Mouse (Mus musculus) spleen, postnatal 0 days (tissue): Measurements from ENCODE around the gene Myg1. TPM values are rescaled to one million over a fixed set of nuclear protein-coding genes. Genes with fewer than 3 reads are reported as not detected.

Source experiments
- polyA plus RNA-seq: library from polyadenylated mRNA; unstranded; fragments of >200 nt; fragmentation: Nextera tagmentation; extraction: Ambion mirVana; gene quantifications from 2 replicates; pipeline ENCODE4 v1.2.1, GENCODE M21; 2015

Myg1 gene
- polyA plus RNA-seq = 53.5 and 57.2 TPM in 2 replicates

GRCm38 (mm10) chr15:102331610-102332015, at the start of gene Myg1:
Myg1 (plus strand) TSS chr15:102331709.

DNA sequence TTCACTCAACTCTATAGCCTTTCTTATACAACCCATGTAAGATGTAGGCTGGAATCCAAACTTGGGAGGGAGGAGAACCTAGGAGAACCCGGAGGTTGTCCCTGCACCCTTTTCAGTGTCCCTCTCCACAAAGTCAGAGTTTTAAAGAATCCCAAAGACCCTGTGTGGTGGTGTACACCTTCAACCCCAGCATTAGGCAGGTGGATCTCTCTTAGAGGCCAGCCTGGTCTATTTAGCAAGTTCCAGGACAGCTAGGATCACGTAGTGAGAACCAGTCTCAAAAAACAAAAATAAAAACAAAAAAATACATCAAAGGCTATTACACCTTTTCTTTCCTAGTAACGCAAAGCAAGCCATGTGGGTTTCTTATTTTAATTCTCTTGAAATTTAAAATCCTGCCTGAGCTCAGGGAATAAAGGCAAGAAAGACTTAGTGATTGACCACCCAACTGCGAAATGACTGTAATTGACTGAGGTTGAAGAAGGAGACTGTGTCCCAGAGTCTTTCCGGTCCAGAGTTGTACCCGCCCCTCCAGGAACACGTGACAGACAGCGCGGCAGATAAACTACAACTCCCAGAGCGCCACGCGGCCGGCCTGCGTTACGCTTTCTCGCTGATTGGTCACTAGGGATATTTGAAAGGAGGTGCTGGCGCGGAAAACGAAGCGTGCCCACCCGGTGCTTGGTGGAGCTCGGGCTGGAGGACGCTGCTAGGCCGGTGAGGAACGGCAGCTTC, 35.7 kb upstream of the Myg1 start, which contains the start of gene Espl1:
Gene Espl1, plus strand, starts transcription at position 634 of the 735 bp plus-strand sequence.

GRCm38 (mm10) chr15:102326022-102326576, 5.4 kb upstream of the Myg1 start, which contains the start of gene Pfdn5:
Pfdn5 (plus strand) TSS chr15:102326116.

DNA sequence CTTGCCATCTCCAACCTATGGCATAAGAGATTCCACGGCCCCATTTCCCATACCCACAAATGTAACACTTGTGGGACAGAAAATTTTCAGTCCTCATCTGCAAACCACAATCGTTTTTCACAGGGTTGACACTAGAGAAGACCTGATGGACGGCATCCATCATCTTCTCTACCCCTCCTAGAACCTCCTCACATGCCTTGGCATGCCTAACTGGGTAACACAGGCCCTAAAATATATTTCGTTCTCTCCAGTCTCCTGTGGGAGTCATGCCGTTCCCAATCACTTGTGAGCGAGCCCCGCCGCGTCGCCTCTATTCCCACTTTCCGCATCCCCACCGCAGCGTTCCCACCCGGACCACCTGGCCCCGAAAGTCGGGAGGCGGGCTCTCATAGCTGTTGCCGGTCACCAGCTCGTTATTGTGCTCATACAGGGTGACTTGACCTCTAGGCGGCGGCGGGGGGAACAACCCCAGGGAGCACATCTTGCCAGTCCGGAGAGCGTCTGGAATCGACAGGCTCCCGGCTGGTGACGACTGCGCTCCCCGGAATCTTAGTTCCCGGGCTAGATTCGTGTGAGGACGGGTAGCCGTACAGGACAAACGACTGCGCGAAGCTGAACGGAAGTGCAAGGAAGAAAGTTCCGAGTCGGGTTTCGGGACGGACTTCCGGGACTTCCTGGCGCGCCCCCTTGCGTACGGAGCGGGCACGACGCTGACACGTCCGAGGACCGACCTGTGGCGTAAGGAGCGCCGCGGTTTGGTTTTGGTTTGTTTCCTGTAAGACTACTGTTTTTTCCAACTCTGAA, 18.8 kb downstream of the Myg1 start, which contains the start of gene Aaas:
Gene Aaas, minus strand, starts transcription at position 634 of the 804 bp plus-strand sequence.

DNA sequence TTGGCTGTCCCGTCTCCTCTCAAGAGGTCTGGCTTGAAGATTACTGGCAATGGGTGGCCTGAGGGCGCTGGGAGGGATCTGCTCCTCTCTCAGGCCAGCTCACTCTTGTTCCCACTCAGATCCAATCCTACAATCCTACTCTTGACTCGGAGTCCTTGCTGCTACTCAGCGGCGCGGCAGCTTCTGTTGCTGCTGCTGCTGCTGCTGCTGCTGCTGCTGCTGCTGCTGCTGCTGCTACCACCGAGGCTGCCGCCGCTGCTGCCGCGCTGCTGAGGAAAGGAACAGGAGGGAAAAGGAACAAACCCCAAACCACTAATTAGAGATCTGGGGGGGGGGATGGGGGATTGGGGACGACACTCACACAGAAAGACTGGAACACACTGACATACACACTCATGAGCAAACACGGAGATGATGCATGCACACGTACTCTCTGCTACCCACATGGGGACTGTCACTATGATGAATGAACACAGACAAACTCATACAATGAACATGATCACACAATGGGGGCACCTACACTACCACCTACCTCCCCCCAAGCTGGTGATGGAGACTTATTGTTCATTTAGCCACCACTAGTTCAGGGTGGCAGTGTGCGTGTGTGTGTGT, 35.3 kb downstream of the Myg1 start, which contains the start of gene Sp7:
Gene Sp7, minus strand, starts transcription at position 450 of the 612 bp plus-strand sequence.

Other genes with a start within 250 kb of the Myg1 start
- gene Tns2, start 231.3 kb upstream of the Myg1 start, polyA plus RNA-seq = 12.3 and 17.0 TPM in 2 replicates
- 12.9 and 13.5 TPM in 2 replicates for gene Spryd3, start 195.5 kb upstream of the Myg1 start, polyA plus RNA-seq
- 38.6 and 49.8 TPM in 2 replicates for gene Igfbp6, start 187.3 kb upstream of the Myg1 start, polyA plus RNA-seq
- gene Soat2, start 181.2 kb upstream of the Myg1 start, polyA plus RNA-seq = 3.5 and 3.6 TPM in 2 replicates
- gene Zfp740, start 128.5 kb upstream of the Myg1 start, polyA plus RNA-seq = 22.1 and 24.1 TPM in 2 replicates
- gene Csad, start 127.0 kb upstream of the Myg1 start, polyA plus RNA-seq = 19.8 and 23.5 TPM in 2 replicates
- 26.2 and 29.5 TPM in 2 replicates for gene Itgb7, start 99.8 kb upstream of the Myg1 start, polyA plus RNA-seq
- gene Rarg, start 74.2 kb upstream of the Myg1 start, polyA plus RNA-seq = 6.2 and 8.1 TPM in 2 replicates
- gene Gm9918, start 61.1 kb upstream of the Myg1 start, polyA plus RNA-seq = 0.05 TPM in 1 of 2 replicates, not detected in the other
- 33.1 and 39.4 TPM in 2 replicates for gene Mfsd5, start 52.3 kb upstream of the Myg1 start, polyA plus RNA-seq
- gene Espl1, start 35.4 kb upstream of the Myg1 start, polyA plus RNA-seq = 21.9 and 25.0 TPM in 2 replicates
- gene Pfdn5, start 5.6 kb upstream of the Myg1 start, polyA plus RNA-seq = 257 and 291 TPM in 2 replicates
- 43.7 and 44.0 TPM in 2 replicates for gene Aaas, start 19.1 kb downstream of the Myg1 start, polyA plus RNA-seq
- gene Sp7, start 35.5 kb downstream of the Myg1 start, polyA plus RNA-seq = not detected in 2 replicates
- 7.2 and 8.2 TPM in 2 replicates for gene Sp1, start 74.4 kb downstream of the Myg1 start, polyA plus RNA-seq
- gene Amhr2, start 113.7 kb downstream of the Myg1 start, polyA plus RNA-seq = 0.52 and 1.0 TPM in 2 replicates
- 179 and 189 TPM in 2 replicates for gene Prr13, start 127.3 kb downstream of the Myg1 start, polyA plus RNA-seq
- 129 and 138 TPM in 2 replicates for gene Pcbp2, start 138.8 kb downstream of the Myg1 start, polyA plus RNA-seq
- not detected in 2 replicates for gene Gm10337, start 172.0 kb downstream of the Myg1 start, polyA plus RNA-seq
- 2.1 and 2.6 TPM in 2 replicates for gene Map3k12, start 185.4 kb downstream of the Myg1 start, polyA plus RNA-seq
- 34.0 and 36.9 TPM in 2 replicates for gene Tarbp2, start 186.5 kb downstream of the Myg1 start, polyA plus RNA-seq
- 1.6 and 2.4 TPM in 2 replicates for gene Npff, start 193.2 kb downstream of the Myg1 start, polyA plus RNA-seq